Mouse (Mus musculus) heart, postnatal 0 days (tissue): Measurements from ENCODE around the gene Btbd17.

Experiments
- CTCF ChIP-seq: IDR thresholded peaks from 2 replicates; pipeline ENCODE4 v1.5.1; 2016; ENCODE audit warnings: antibody characterized with exemption, control low read depth, low read depth
- EP300 ChIP-seq: IDR thresholded peaks from 2 replicates; pipeline ENCODE4 v1.6.1; 2016; ENCODE audit warnings: antibody characterized with exemption, low read depth

- TF ChIP-seq CTCF (peak; percentile 95), EP300 (no peak)
Measured at GRCm38 (mm10) chr11:114812731-114813240, 17.0 kb upstream of the Btbd17 start.
